Mouse (Mus musculus) forebrain, embryonic 11.5 days (tissue): ENCODE measurements around the gene Simc1. TPM values are rescaled to one million over a fixed set of nuclear protein-coding genes. Genes with fewer than 3 reads are reported as not detected.

Experiments
- ATAC-seq: fragments of 200-750 bp; cut with Nextera tagmentation; replicated peaks from 2 replicates; pipeline ENCODE4 v1.8.0; 2017; ENCODE audit warnings: moderate TSS enrichment; ENCODE audit not compliant: low FRiP score
- DNase-seq: peaks from one replicate; pipeline ENCODE4 v3.0.0-alpha.2; 2017; ENCODE audit warnings: low spot score
- H3K27ac ChIP-seq: fragments of 300-500 bp; sonication (generic); 2 replicates; pipeline ENCODE4 v1.5.1; 2014; ENCODE audit warnings: low read depth, low read length
- H3K27me3 ChIP-seq: fragments of 300-500 bp; sonication (generic); 2 replicates; pipeline ENCODE4 v1.6.1; 2014; ENCODE audit warnings: mild to moderate bottlenecking, low read length, mixed read lengths; ENCODE audit not compliant: control insufficient read depth, insufficient read depth
- H3K36me3 ChIP-seq: fragments of 300-500 bp; sonication (generic); 2 replicates; pipeline ENCODE4 v1.6.1; 2014; ENCODE audit warnings: mild to moderate bottlenecking, low read length, moderate library complexity, mixed read lengths; ENCODE audit not compliant: control insufficient read depth, insufficient read depth
- H3K4me1 ChIP-seq: fragments of 300-500 bp; sonication (generic); replicated peaks from 2 replicates; pipeline ENCODE4 v1.6.1; 2014; ENCODE audit warnings: low read length, mixed read lengths; ENCODE audit not compliant: control insufficient read depth, insufficient read depth
- H3K4me2 ChIP-seq: fragments of 300-500 bp; sonication (generic); 2 replicates; pipeline ENCODE4 v1.6.1; 2014; ENCODE audit warnings: low read depth, mild to moderate bottlenecking, low read length, moderate library complexity, mixed read lengths; ENCODE audit not compliant: severe bottlenecking
- H3K4me3 ChIP-seq: fragments of 300-500 bp; sonication (generic); 2 replicates; pipeline ENCODE4 v1.5.1; 2014; ENCODE audit warnings: low read depth, low read length
- H3K9ac ChIP-seq: fragments of 300-500 bp; sonication (generic); 2 replicates; pipeline ENCODE4 v1.6.1; 2014; ENCODE audit warnings: low read length
- H3K9me3 ChIP-seq: fragments of 300-500 bp; sonication (generic); 2 replicates; pipeline ENCODE4 v1.6.1; 2016; ENCODE audit warnings: low read length, mixed read lengths; ENCODE audit not compliant: control insufficient read depth
- WGBS: fragments of 180-500 bp; shearing (Covaris S2); extraction: QIAGEN DNeasy Blood & Tissue Kit; methylation state at CpG from one replicate; pipeline ENCODE4 v1.1.7; 2014; 5-methylcytosine and 5-hydroxymethylcytosine counted together
- polyA plus RNA-seq: library from polyadenylated mRNA; unstranded; fragments of >200 nt; fragmentation: Nextera tagmentation; extraction: Ambion mirVana; gene quantifications from 2 replicates; pipeline ENCODE4 v1.2.1, GENCODE M21; 2014

Gene Simc1
- polyA plus RNA-seq, 1 experiment from 2014 or later = 18.6 TPM

DNA sequence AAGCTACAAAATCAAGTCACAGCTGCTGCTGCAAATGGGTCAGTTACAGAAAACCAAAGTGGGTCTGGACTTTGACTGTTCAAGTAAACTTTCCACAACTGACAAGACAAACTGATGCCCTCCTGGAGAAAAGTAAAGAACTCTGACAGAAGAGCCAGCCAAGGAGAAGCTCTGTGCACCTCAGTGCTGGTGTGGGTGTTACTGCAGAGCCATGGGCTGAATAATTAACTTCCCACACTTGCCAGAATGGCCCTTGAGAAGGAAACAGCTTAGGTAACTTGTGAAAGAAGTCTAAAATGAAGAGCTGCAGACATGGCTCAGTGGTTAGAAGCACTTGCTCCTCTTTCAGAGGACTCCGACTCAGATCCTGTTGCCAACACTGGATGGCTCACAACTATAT is 54.1 kb downstream of the Simc1 start:
- DNase-seq = no peak
- WGBS = 97% methylated on average over 1 of the region's 1 CpGs
- ATAC-seq = no peak
- Histone ChIP-seq H3K36me3 (peaks cover 16% of the 10 kb centered on the region; the same call in 1 of the 2 replicates), H3K27ac (no peak overlapping the region), H3K4me1 (no peaks in the 10 kb centered on the region), H3K9ac (no peak overlapping the region), H3K4me3 (no peak overlapping the region), H3K4me2 (no peak overlapping the region), H3K27me3 (no peaks in the 10 kb centered on the region), H3K9me3 (no peaks in the 10 kb centered on the region)

GRCm38 (mm10) chr13:54559656-54560055 is 56.1 kb downstream of the Simc1 start:
- no peak for ATAC-seq
- Histone ChIP-seq H3K4me3 (no peak overlapping the region), H3K27me3 (no peaks in the 10 kb centered on the region), H3K9ac (no peak overlapping the region), H3K27ac (no peak overlapping the region), H3K36me3 (peaks cover 16% of the 10 kb centered on the region; the same call in 1 of the 2 replicates), H3K4me2 (no peak overlapping the region), H3K4me1 (peaks cover 6% of the 10 kb centered on the region; the same call in 1 of the 2 replicates), H3K9me3 (no peaks in the 10 kb centered on the region)
- 96% methylated on average over 2 of the region's 2 CpGs for WGBS
- no peak for DNase-seq

DNA sequence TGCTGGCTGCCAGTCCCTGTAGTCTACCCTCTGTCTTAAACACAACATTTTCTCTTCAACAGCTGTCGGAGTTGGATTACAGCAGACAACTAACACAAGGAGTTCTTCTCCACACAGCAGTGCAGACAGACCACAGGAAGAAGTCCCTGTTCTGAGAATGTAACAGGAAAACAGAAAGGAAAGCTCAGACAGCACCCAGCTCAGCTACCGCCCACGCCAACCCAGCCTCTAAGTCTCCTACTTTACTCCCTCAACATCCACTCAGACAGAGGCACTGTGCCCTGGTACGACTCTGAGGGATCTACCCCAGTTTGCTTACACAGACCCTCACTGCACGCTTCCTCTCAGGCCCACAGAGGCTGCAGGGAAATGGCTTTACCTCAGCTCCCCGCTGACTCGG is 57.0 kb downstream of the Simc1 start:
- no peak for DNase-seq
- Histone ChIP-seq H3K27me3 (no peaks in the 10 kb centered on the region), H3K36me3 (peaks cover 16% of the 10 kb centered on the region; the same call in 1 of the 2 replicates), H3K4me3 (no peak overlapping the region), H3K9ac (no peak overlapping the region), H3K9me3 (no peaks in the 10 kb centered on the region), H3K4me2 (no peak overlapping the region), H3K4me1 (peaks cover 6% of the 10 kb centered on the region; the same call in 1 of the 2 replicates), H3K27ac (no peak overlapping the region)
- WGBS = 92% methylated on average over 7 of the region's 7 CpGs
- no peak for ATAC-seq

DNA sequence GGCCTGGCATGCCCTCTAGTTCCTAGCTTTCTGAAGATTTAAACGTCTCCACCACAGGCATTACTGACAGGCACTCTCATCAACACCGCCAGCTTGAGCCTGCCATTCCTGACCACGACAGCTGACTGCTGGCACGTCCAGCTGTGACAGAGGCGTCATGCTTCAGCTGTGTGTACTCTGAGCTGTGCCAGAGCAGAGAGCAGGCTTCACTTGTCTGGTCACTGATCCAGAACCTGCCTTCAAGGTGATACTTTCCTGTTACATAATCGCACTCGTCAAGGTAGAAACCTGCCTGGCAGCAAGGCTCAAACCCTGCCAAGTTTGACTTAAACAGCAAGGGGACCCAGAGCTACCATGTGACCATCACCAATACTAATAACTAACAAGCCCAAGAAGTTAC is 59.0 kb downstream of the Simc1 start:
- WGBS = 86% methylated on average over 7 of the region's 7 CpGs
- H3K9ac ChIP-seq = no peak overlapping the region
- ATAC-seq (no peak), DNase-seq (no peak)
- peaks cover 16% of the 10 kb centered on the region; the same call in 1 of the 2 replicates for H3K36me3 ChIP-seq
- no peak overlapping the region for H3K4me2 ChIP-seq
- peaks cover 6% of the 10 kb centered on the region; the same call in 1 of the 2 replicates for H3K4me1 ChIP-seq
- no peaks in the 10 kb centered on the region for H3K27me3 ChIP-seq
- no peak overlapping the region for H3K4me3 ChIP-seq
- H3K9me3 ChIP-seq = no peaks in the 10 kb centered on the region
- H3K27ac ChIP-seq = no peak overlapping the region

DNA sequence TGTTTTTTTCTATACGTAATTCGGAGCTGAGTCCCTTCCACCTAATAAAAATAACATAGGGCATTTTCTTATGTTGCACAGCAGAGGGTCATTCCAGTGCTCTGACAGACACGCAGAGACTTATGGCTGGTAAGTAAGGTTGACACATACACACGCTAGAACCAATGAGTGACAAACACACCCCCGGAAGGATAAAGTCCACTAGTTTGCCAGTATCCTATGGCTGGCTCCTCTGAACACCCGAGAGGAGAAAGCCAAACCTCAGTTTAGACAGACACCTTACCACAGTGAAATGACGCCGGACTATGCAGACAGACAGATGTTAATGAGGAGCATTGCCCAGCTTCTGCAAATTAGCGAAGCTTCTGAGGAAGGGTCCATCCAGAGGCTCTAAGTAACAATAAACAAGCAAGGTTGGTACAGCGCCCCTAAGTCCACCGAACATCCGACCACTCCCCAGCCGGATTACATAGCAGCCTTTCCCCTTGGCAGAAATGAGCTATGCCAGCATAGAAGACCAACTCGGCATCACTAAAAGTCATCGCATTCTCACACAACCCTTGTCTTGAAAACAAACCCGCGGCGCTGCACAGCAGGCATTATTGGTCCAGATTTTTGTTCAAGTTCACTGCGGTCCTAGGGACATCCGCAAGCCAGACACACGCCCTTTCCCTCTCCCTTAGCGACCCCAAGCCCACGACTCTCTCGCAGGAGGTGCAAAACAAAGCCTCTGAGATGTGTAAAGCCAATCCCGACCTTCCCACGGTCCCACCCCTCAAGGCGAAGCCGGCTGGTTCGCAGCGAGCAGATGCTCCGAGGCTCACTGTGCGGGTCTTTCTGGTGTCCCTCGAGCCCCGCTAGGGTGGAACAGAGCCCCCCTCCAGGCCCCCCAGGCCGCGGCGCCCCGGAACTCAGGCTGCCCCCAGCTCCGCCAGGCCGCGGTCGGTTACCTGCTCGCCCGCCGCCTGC is 60.9 kb downstream of the Simc1 start:
- Histone ChIP-seq H3K27me3 (no peaks in the 10 kb centered on the region), H3K9me3 (no peaks in the 10 kb centered on the region), H3K4me3 (peak overlapping the region; percentile 81), H3K4me2 (peak overlapping the region; percentile 58), H3K36me3 (peaks cover 7% of the 10 kb centered on the region; the same call in 1 of the 2 replicates), H3K27ac (no peak overlapping the region), H3K4me1 (peaks cover 6% of the 10 kb centered on the region; the same call in 1 of the 2 replicates), H3K9ac (peak overlapping the region; percentile 91)
- peak; percentile 1; the same call in 1 of the 2 replicates for ATAC-seq
- WGBS = 12% methylated on average over 45 of the region's 45 CpGs
- DNase-seq = no peak

- H3K4me1 ChIP-seq = peaks cover 6% of the 10 kb centered on the region; the same call in 1 of the 2 replicates
- H3K36me3 ChIP-seq = peaks cover 1% of the 10 kb centered on the region; the same call in 1 of the 2 replicates
- H3K9me3 ChIP-seq = no peaks in the 10 kb centered on the region
- no peak within 1 kb of the TSS for H3K27ac ChIP-seq
- ATAC-seq (peak; percentile 94), DNase-seq (peak; percentile 97)
- peak within 1 kb of the TSS; percentile 58 for H3K4me2 ChIP-seq
- H3K27me3 ChIP-seq = no peaks in the 10 kb centered on the region
- H3K4me3 ChIP-seq = peak within 1 kb of the TSS; percentile 81
- H3K9ac ChIP-seq = peak within 1 kb of the TSS; percentile 91
- under 1% methylated on average over 27 of the region's 27 CpGs for WGBS
Measured at GRCm38 (mm10) chr13:54565201-54565581, 61.6 kb downstream of the Simc1 start, which contains the start of gene 4833439L19Rik. 4833439L19Rik (minus strand) TSS chr13:54565435.

- Histone ChIP-seq H3K36me3 (no peaks in the 10 kb centered on the region), H3K9me3 (no peaks in the 10 kb centered on the region), H3K27ac (no peak overlapping the region), H3K9ac (peak overlapping the region; percentile 91; the same call in 1 of the 2 replicates), H3K27me3 (no peaks in the 10 kb centered on the region), H3K4me3 (peak overlapping the region; percentile 81), H3K4me2 (peak overlapping the region; percentile 34), H3K4me1 (peaks cover 6% of the 10 kb centered on the region; the same call in 1 of the 2 replicates)
- WGBS = 40% methylated on average over 8 of the region's 8 CpGs
- DNase-seq (peak; percentile 71), ATAC-seq (peak; percentile 62)
Measured at GRCm38 (mm10) chr13:54565594-54566345, 62.2 kb downstream of the Simc1 start.

- DNase-seq (no peak), ATAC-seq (no peak)
- H3K4me1 ChIP-seq = peaks cover 10% of the 10 kb centered on the region; the same call in 1 of the 2 replicates
- H3K4me2 ChIP-seq = no peak overlapping the region
- no peak overlapping the region for H3K4me3 ChIP-seq
- no peak overlapping the region for H3K27ac ChIP-seq
- H3K9me3 ChIP-seq = no peaks in the 10 kb centered on the region
- H3K36me3 ChIP-seq = no peaks in the 10 kb centered on the region
- WGBS = 39% methylated on average over 5 of the region's 5 CpGs
- H3K9ac ChIP-seq = no peak overlapping the region
- H3K27me3 ChIP-seq = no peaks in the 10 kb centered on the region
Measured at GRCm38 (mm10) chr13:54568380-54568779, 64.8 kb downstream of the Simc1 start.
